ENCODE assay signal across 12 mouse cellular contexts in the genomic region with DNA sequence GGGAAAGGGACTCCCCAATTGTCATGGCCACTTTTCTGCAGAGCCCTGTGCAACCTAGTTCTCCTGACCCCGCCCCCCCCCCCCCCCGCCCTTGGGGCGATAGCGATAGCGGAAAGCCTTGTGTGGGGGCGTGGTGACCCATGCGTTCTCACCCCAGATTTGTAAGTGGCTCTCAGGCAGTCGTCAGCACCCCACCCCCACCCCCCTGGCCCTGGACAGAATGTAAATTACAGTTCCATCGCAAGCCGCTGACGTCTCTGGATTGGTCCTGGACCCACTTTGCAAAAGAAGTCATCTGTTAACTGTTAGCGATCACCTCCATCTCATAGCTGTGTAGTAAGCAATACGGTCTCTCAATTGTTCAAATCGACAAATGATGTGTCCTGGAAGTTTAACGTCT. TPM values are rescaled to one million over a fixed set of nuclear protein-coding genes. Genes with fewer than 3 reads are reported as not detected.
DNase-seq lines count a peak whose midpoint lies in the region; ATAC-seq and TF ChIP-seq lines count a peak whose summit lies in the region.
"Had no signal": no experiment of that assay in that cellular context is flagged by ENCODE, and none has a peak within 500 bp of the region (broad histone marks: within the 10 kb centered on the region; RNA-seq: fewer than 3 reads in every experiment).

No protein-coding gene starts in this region.

- ATAC-seq in heart, embryonic 12.5 days (ENCODE audit: insufficient number of reproducible peaks, low FRiP score), result no peak
- no peak for ATAC-seq in liver, postnatal 0 days
- ATAC-seq in limb, embryonic 11.5 days (ENCODE audit: insufficient number of reproducible peaks, low FRiP score, low TSS enrichment, low read depth), result no peak
- no peak for ATAC-seq in stomach, embryonic 16.5 days (ENCODE audit: insufficient read depth, low FRiP score)

- H3K27ac ChIP-seq in heart, embryonic 12.5 days (ENCODE audit: poor library complexity, severe bottlenecking), result no peak overlapping the region
- H3K27ac ChIP-seq in liver, postnatal 0 days (ENCODE audit: low read depth), result no peak overlapping the region
- no peak overlapping the region for H3K27ac ChIP-seq in limb, embryonic 11.5 days (replicated peaks; ENCODE audit: low read depth, low read length)
- H3K27ac ChIP-seq in stomach, embryonic 16.5 days (ENCODE audit: low read length), result no peak overlapping the region

- H3K27me3 ChIP-seq in heart, embryonic 12.5 days (replicated peaks), result no peaks in the 10 kb centered on the region
- peaks cover 6% of the 10 kb centered on the region; the same call in 1 of the 2 replicates for H3K27me3 ChIP-seq in liver, postnatal 0 days (ENCODE audit: insufficient read depth, low read length)
- no peaks in the 10 kb centered on the region for H3K27me3 ChIP-seq in limb, embryonic 11.5 days (ENCODE audit: control insufficient read depth, insufficient read depth, low read length)
- H3K27me3 ChIP-seq in stomach, embryonic 16.5 days (ENCODE audit: control insufficient read depth, insufficient read depth, low read length), result no peaks in the 10 kb centered on the region

- H3K4me3 ChIP-seq in heart, embryonic 12.5 days, result no peak overlapping the region
- H3K4me3 ChIP-seq in liver, postnatal 0 days (ENCODE audit: low read depth, low read length), result no peak overlapping the region
- H3K4me3 ChIP-seq in limb, embryonic 11.5 days (ENCODE audit: low read depth, low read length), result no peak overlapping the region; the same call in 1 of the 2 replicates
- no peak overlapping the region for H3K4me3 ChIP-seq in stomach, embryonic 16.5 days (replicated peaks; ENCODE audit: low read length)
- H3K4me3 ChIP-seq: erythroblast, embryonic 14.5 days had no signal

- WGBS in heart, embryonic 12.5 days, result 25% methylated on average over 12 of the region's 15 CpGs
- WGBS in liver, postnatal 0 days (ENCODE audit: insufficient replicate concordance), result 36% methylated on average over 13 of the region's 15 CpGs
- WGBS in limb, embryonic 11.5 days, result 25% methylated on average over 11 of the region's 15 CpGs
- 30% methylated on average over 14 of the region's 15 CpGs for WGBS in stomach, embryonic 16.5 days

- H3K4me2 ChIP-seq in heart, embryonic 12.5 days, result peak overlapping the region; percentile 49
- no peak overlapping the region for H3K4me2 ChIP-seq in liver, postnatal 0 days (ENCODE audit: low read depth, low read length)
- peak overlapping the region; percentile 24; the same call in 1 of the 2 replicates for H3K4me2 ChIP-seq in limb, embryonic 11.5 days (ENCODE audit: low read depth, severe bottlenecking)
- H3K4me2 ChIP-seq in stomach, embryonic 16.5 days (ENCODE audit: low read depth, low read length), result 0 out of 2 replicates have a peak overlapping the region, but pooled peaks have one; percentile 7

- H3K4me1 ChIP-seq in heart, embryonic 12.5 days (replicated peaks), result peaks cover 8% of the 10 kb centered on the region
- peaks cover 7% of the 10 kb centered on the region for H3K4me1 ChIP-seq in liver, postnatal 0 days (ENCODE audit: insufficient read depth)
- H3K4me1 ChIP-seq in limb, embryonic 11.5 days (ENCODE audit: control insufficient read depth, insufficient read depth, low read length), result peaks cover 5% of the 10 kb centered on the region; the same call in 1 of the 2 replicates
- H3K4me1 ChIP-seq in stomach, embryonic 16.5 days (ENCODE audit: control insufficient read depth, insufficient read depth, low read length), result peaks cover 4% of the 10 kb centered on the region; the same call in 1 of the 2 replicates

- no peak for TF ChIP-seq CTCF in liver, postnatal 0 days (IDR thresholded peaks at IDR 0.05; ENCODE audit: low read depth)

- no peaks in the 10 kb centered on the region for H3K9me3 ChIP-seq in heart, embryonic 12.5 days (replicated peaks)
- H3K9me3 ChIP-seq in liver, postnatal 0 days (ENCODE audit: low read length), result no peaks in the 10 kb centered on the region
- H3K9me3 ChIP-seq in limb, embryonic 11.5 days (ENCODE audit: control insufficient read depth, low read length), result no peaks in the 10 kb centered on the region
- no peaks in the 10 kb centered on the region for H3K9me3 ChIP-seq in stomach, embryonic 16.5 days (replicated peaks; ENCODE audit: control insufficient read depth, low read length)

- DNase-seq in heart, adult 9 months (ENCODE audit: low spot score in 2 of 2), result no peak
- DNase-seq in liver, result peak; percentile 54
- no peak for DNase-seq in liver, postnatal 0 days
- DNase-seq in limb, embryonic 11.5 days (ENCODE audit: low spot score), result no peak
- DNase-seq in urinary bladder, postnatal 4 days (ENCODE audit: low spot score in 2 of 2), result no peak
- DNase-seq in ovary, postnatal 14 days (ENCODE audit: low spot score), result no peak
- DNase-seq: cerebellum, adult 2 months; gastrocnemius, postnatal 14 days; kidney, postnatal 10 days had no signal

- no peak overlapping the region for H3K9ac ChIP-seq in heart, embryonic 12.5 days
- no peak overlapping the region for H3K9ac ChIP-seq in liver, postnatal 0 days (replicated peaks)
- no peak overlapping the region for H3K9ac ChIP-seq in limb, embryonic 11.5 days (ENCODE audit: low read length)
- H3K9ac ChIP-seq in stomach, embryonic 16.5 days (ENCODE audit: low read length), result no peak overlapping the region

- no peaks in the 10 kb centered on the region for H3K36me3 ChIP-seq in heart, embryonic 12.5 days
- H3K36me3 ChIP-seq in liver, postnatal 0 days (replicated peaks; ENCODE audit: insufficient read depth, low read length), result no peaks in the 10 kb centered on the region
- no peaks in the 10 kb centered on the region for H3K36me3 ChIP-seq in limb, embryonic 11.5 days (ENCODE audit: control insufficient read depth, insufficient read depth, low read length)
- no peaks in the 10 kb centered on the region for H3K36me3 ChIP-seq in stomach, embryonic 16.5 days (ENCODE audit: control insufficient read depth, insufficient read depth, low read length)

- TF ChIP-seq EP300 in liver, postnatal 0 days (IDR thresholded peaks at IDR 0.05; ENCODE audit: low read depth), result no peak

RNA-seq across cellular contexts. Expression of a gene that starts 4.7 kb away (rescaled TPM):
- 93.0 and 99.8 TPM in 2 replicates for polyA plus RNA-seq in heart, embryonic 12.5 days (2016; fragmentation: Nextera tagmentation; extraction: Ambion mirVana)
- polyA plus RNA-seq in liver, postnatal 0 days (2015; fragmentation: Nextera tagmentation; extraction: Ambion mirVana), result 8.4 and 11.3 TPM in 2 replicates
- 132 and 143 TPM in 2 replicates for polyA plus RNA-seq in limb, embryonic 11.5 days (2014; fragmentation: Nextera tagmentation; extraction: Ambion mirVana)
- 55.6 and 58.0 TPM in 2 replicates for polyA plus RNA-seq in stomach, embryonic 16.5 days (2015; fragmentation: Nextera tagmentation; extraction: Ambion mirVana)

RNA-seq across cellular contexts. Expression of a gene that starts 52.2 kb away (rescaled TPM):
- 154 and 161 TPM in 2 replicates for polyA plus RNA-seq in heart, embryonic 12.5 days (2016; fragmentation: Nextera tagmentation; extraction: Ambion mirVana)
- 19.0 and 29.6 TPM in 2 replicates for polyA plus RNA-seq in liver, postnatal 0 days (2015; fragmentation: Nextera tagmentation; extraction: Ambion mirVana)
- 245 and 250 TPM in 2 replicates for polyA plus RNA-seq in limb, embryonic 11.5 days (2014; fragmentation: Nextera tagmentation; extraction: Ambion mirVana)
- polyA plus RNA-seq in stomach, embryonic 16.5 days (2015; fragmentation: Nextera tagmentation; extraction: Ambion mirVana), result 132 and 133 TPM in 2 replicates
